Mouse (Mus musculus) cortical plate, adult 2 months (tissue): ENCODE measurements around the gene Olfr1058.
"Not testable (repeated sequence)": the region's sequence is repeated elsewhere in the genome, so short reads cannot be mapped to it uniquely, and the experiment has no call there.

ENCODE experiments used
- CTCF ChIP-seq: fragments of 200-500 bp; IDR thresholded peaks from 2 replicates; pipeline ENCODE4 v1.5.1; 2011; ENCODE audit warnings: mild to moderate bottlenecking, control low read depth, low read length; ENCODE audit not compliant: insufficient read depth; ENCODE audit errors: extremely low read depth
- POLR2A ChIP-seq: fragments of 200-500 bp; IDR thresholded peaks from 2 replicates; pipeline ENCODE4 v1.6.1; 2011; ENCODE audit warnings: mild to moderate bottlenecking, low read length, control low read depth; ENCODE audit not compliant: insufficient read depth; ENCODE audit errors: extremely low read depth

- not testable (repeated sequence) for TF ChIP-seq CTCF, POLR2A
Measured at GRCm38 (mm10) chr2:86366342-86366741, 22.0 kb downstream of the Olfr1058 start.
